Mouse (Mus musculus): ENCODE measurements around the gene Cabp2.

Cabp2 gene

DNA sequence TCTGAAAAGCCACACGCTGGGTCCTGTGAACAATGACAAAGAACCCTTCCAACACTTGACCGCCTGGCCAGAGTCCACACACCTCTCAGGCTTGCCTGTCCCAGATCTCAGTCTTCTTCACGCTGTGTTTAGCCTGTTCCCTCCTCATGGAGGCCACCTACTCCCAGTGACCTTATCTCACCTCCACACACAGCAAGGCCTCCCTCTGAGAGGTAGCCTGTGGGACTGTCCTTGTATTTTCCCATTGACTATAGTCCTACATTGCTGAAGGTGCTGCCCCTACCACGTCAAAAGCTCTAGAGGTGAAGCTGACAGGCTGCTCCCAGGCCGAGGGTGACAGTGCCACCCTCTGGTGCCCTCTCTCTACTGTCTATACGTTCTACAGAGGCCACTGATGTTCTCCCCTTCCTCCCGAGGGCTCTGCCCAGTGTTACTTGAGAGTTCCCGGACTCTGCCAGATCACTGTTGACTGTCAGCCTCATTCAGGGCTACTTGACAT lies 818 bp upstream of the Cabp2 start:
- CTCF ChIA-PET = no interaction called here

DNA sequence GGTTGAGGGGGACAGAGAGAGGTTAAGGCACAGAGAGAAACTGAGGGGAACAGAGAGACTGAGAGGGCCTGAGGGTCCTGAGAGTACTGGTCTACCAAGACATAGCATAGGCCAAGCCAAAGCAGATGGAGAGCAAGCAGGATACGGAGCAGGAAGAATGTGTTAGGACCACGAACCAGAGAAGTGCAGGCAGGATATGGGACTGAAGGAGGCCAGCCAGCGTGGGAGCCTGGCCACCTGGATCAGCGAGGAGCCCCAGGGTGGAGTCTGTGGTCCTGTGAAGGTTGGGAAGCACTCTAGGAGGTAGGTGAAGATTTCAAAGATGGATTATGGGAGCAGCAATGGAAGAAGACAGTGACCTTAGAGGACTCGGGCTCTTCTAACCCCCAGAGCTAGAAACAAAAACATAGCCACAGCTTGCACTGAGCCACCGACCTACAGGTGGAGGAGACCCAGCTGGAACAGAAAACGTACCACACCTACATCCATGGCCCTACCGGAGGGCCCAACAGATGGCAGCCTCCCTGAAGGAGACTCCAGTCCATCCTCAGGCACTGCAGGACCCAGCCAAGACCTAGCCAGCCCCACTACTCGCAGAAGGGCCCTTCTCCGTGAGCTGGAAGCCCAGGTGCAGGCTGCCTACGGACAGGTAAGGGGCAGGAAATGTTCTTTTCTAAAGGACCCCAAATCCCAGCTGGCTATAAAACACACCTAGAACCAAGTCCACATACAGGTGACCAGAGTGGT lies 1.0 kb downstream of the Cabp2 start:
- CTCF ChIA-PET = no interaction called here

DNA sequence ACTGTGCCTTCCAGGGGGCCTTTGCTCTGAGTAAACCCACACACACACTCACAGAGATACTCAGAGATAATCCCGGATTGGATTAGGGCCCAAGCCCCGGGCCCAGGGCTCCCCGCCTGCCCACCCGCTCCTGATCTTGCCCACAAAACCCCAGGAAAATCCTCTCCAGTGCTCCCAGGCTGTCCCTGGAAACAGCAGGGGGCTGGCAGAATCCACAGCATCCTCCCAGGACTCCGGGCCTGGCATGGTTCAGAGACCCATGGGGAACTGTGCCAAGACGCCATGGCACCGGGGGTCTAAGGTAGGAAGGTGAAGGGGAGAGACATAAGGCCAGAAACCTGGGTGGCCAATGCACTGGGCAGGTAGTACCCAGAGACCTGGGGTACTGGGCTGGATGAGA lies 1.9 kb downstream of the Cabp2 start:
- CTCF ChIA-PET = no interaction called here

DNA sequence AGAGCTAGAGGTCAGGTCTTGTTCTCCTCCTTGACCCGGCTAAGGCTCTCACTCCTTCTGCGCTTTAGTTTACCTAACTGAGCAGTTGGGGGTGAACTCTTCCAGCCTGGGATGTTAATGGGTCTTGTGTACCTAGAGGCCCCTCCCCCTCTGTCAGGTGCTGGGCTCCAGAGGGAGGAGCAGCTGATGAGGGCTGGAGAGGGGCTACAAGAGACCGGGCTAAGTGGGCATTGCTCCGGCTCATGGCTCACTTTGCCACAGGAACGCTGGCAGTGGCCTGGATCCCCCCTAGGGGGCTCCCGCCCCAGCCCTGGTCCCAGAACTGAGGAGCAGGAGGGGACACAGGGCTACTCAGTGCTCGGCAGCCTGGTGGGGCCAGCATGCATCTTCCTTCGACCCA lies 2.4 kb downstream of the Cabp2 start:
- CTCF ChIA-PET = no interaction called here

DNA sequence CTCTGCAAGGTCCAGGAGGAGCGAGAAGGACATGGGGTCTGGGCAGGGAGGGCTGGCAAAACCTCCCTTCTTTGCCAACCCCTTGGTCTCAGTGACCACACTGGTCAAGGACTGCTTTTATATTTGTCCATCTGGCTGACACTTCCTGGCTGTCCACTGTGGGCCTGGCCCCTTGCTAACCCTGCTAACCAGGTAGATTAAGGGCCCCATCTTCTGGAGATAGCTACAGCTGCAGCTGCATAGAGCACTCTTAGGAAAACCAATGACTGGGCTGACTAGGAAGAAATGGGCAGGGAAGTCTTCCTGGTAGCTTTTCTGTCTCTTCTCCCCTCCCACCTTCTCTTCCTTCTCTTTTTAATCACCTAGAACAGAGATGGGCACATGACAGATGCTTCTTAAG lies 3.6 kb downstream of the Cabp2 start:
- CTCF ChIA-PET = no interaction called here

DNA sequence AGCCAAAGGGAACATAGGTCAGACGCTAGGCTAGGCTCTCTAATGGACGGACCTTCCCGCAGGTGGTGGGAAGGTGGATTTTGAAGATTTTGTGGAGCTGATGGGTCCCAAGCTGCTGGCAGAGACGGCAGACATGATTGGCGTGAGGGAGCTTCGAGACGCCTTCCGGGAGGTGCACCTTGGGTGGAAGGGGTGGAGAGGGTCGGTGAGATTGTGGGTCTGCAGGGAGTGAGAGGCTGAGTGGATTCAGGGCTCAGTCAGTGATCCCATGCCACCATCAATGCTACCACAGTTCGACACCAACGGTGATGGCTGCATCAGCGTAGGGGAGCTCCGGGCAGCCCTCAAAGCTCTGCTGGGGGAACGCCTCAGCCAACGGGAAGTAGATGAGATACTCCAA lies 4.8 kb downstream of the Cabp2 start:
- CTCF ChIA-PET = no interaction called here

DNA sequence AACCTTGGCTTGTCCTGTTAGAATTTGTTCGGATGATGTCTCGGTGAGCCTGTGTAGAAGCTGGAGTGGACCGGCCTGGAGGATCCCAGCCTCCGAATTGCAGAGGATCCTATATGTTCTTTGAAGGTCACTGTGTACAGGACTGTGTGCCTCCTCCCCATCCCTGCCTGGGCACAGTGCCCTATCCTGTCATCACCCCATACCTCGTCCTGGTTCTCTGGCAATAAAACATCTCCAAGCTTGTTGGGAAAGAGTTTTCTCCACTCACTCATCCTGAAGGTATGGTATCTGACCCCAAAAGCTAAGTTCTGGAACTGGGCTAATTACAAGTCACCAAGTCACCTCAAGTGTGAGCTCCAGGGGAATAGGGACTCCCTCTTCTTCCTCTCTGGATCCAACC lies 5.7 kb downstream of the Cabp2 start:
- CTCF ChIA-PET = interaction anchor here (0.8 kb wide), 1 partner anchor 417 kb away, joined by 23 read pairs; no protein-coding TSS in a partner anchor

DNA sequence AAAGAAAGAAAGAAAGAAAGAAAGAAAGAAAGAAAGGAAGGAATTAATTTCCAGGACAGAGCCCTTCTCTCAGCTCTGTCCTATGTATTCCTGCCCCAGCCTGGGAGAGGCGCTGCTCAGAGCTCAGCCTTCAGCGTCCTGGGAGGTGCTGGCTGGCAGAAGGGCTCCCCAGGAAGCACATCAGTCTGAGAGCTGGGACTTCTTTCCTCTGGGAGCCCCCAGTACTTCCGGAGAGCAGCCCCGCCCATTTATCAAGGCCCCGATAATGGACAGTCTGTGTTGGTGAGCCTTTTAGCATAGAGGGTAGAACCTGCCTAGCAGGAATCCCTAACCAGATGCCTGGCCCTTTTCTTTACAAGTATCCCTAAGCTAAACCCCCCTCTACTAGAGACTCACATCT lies 6.8 kb downstream of the Cabp2 start:
- CTCF ChIA-PET = interaction anchor here (0.8 kb wide), 1 partner anchor 418 kb away, joined by 23 read pairs; no protein-coding TSS in a partner anchor

DNA sequence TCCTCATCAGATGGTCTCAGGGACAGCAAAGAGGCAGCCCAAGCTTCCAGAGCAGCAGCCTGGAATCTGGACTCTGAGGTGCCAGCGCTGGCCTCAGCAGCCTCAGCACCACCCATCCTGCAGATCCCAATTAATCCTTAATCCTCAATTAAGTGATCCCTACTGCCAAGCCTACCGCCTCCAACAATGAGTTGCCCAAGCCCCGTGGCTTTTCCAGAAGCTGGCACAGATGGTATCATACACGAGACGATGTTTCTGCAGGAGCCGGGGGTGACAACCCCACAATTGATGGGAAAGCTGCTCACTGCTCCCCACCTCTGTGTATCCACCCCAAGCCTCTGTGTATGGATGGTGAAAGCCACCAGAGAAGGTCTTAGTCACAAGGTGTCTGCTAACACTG lies 7.8 kb downstream of the Cabp2 start:
- CTCF ChIA-PET = no interaction called here

DNA sequence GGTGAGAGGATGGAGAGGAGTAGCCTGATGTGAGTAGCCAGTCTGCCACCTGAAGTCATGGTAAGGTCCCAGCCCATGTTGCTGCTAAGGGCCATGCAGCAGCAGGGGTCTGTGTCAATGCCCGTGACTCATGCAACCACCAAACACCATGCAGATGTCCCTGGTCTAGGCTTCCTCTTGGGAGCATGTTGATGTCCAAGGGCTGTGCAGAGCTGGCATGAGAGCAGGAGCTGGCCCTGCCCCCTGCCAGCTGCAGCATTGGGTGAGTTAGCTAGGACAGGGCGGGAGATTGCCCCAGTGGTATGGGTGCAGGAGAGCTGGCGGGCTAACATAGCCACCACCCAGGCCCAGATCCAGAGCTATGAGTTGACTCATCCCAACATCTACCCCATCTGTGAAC lies 9.1 kb downstream of the Cabp2 start:
- CTCF ChIA-PET = interaction anchor here (0.6 kb wide), 1 partner anchor 14 kb away, joined by 4 read pairs; no protein-coding TSS in a partner anchor

DNA sequence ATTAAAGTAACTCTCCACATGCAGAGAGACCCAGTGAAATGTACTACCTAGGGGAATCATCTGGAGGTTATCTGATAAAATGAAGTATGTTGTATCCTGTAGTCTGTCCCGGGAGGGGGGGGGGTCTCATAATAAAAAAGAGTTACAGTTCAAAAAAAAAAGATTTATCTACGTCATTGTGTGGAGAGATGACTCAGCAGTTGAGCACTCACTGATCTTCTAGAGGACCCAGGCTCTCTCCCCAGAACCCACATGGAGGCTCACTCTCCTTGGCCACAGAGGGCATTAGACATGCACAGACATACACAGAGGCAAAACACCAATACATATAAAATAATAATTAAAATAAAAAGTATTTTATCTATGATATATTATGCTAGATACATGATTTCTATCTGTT lies 10.0 kb downstream of the Cabp2 start:
- CTCF ChIA-PET = no interaction called here

DNA sequence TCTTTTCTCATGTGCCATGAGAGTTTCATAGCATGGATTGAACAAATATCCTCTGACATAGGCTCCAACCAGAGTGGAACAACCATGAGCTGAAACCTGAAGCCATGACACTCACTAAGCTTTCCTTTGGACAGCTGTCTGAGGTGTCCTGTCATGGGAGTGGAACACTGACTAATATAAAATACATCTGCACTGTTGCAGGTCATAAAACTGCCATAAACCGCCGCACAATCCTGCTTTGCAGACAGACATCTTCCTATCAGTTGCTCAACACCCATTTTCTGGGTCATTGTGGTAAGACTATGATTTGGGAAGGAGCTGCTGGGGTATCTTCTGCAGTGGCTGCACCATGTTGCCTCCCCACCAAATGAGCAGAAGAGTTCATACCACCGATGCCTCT lies 11.4 kb downstream of the Cabp2 start:
- CTCF ChIA-PET = no interaction called here

DNA sequence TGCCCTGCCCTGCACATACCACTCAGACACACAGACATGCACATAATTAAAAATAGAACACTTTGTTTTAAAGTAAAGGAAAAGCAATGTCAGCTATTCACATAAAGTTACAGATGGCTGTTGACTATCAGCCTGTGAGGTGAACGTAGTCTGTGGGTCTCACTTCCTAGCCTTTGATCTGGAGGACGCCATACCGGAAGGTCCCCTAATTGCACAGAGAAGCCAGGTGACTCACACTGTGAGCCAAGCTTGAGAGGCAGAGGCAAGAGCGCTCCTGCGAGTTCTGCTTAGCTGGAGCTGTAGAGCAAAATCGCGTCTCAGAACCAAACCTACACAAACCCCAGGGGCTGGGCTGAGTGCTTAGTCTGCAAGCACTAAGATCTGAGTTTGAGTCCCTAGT lies 12.4 kb downstream of the Cabp2 start:
- CTCF ChIA-PET = no interaction called here

DNA sequence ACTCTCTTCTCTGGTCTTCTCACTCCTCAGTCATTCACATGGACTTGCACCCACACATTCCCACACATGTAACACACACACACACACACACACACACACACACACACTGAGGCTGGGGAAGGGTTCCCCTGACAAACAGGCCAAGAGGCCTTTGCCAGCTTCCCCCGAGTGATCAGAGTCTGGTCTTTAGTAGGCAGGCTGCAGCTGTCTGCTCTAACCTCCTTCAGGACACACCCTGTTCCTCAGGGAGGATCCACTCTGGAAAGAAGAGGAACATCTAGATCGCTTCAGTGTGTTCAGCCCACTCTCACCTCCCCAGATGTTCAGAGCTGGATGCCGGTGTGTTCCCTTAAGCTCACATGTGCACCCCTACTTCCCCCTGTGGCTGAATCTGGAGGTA lies 13.0 kb downstream of the Cabp2 start:
- CTCF ChIA-PET = interaction anchor here (0.9 kb wide), 1 partner anchor 45 kb away, joined by 6 read pairs; no protein-coding TSS in a partner anchor

DNA sequence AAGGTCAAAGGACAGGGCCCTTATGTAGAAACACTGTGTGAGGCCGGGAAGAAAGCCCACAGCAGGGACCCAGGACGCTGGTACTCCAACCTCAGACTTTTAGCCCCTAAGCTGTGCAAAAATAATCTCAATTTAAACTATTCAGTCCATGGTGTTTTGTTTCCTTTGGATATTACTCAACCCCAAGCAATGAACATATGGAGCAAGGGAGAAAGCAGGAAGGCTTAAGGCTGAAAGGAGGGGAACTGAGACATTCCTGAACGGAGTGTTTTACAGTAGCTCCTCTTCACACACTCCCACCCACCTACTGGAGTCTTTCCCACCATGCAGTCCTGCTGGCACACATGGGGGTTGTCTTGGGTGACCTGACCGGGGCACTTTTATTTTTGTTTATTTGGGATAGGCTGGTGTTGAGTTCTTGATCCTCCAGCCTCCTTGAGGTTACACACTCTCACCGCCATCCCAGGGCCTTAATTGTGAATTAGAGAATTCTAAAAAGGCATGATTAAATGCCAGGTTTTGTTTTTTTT lies 13.5 kb downstream of the Cabp2 start:
- CTCF ChIA-PET = interaction anchor here (0.9 kb wide), 1 partner anchor 46 kb away, joined by 6 read pairs; no protein-coding TSS in a partner anchor

DNA sequence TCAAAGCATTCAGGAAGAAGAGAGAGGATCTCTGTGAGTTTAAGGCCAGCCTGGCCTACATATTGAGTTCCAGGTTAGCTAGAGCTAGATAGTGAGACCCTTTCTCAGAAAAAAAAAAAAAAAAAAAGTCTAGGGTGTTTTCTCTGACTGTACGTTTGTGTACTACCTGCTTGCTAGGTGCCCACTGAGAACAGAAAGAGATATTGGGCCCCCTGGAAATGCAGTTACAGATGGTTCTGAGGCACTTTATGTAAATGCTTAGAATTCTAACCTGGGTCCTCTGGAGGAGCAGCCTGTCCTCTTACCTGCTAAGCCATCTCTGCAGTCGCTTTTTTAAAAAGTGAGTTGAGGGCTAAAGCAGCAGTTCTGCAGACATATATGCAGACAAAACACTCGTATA lies 14.4 kb downstream of the Cabp2 start:
- CTCF ChIA-PET = interaction anchor here (0.6 kb wide), 1 partner anchor 50 kb away, joined by 6 read pairs; the partner anchor contains the start of gene Gstp2

DNA sequence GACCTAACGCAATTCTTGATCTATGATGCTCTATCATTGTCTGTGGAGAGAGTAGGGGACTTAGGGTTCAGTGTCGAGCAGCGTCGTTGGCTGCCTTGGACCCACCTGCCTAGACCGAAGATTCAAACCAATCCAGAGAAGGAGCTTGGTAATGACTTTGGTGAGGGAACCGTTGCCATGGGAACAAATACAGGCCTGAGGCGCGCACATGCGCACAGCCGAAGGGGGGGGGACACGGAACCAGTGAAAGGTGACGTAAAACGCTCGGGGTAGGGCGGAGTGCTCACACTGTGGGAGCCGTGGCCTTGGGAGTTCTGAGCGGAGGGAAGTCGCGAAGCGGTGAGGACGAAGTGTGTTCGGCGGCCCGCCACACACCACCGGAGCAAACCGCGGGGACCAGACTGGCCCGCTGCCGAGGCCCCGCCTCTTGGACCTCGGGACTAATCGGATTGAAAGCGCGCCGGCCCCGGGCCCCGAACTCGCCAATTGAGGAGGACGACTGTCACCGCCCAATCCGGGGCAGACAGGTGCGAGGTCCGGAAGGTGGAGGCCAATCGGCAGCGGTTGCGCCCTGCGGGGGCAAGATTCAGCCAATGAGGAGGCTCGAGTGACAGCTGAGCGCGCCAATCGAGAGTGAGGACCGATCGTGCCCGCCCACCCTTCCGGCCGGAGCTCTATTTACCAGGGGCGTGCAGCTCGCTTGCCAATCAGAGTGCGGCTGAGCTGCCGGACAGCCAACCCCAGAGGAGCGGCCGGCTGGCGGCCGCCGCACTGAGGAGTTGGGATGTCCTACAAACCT lies 15.5 kb downstream of the Cabp2 start, which contains the start of gene Cdk2ap2:
Gene Cdk2ap2, plus strand, starts transcription at position 541 of the 799 bp plus-strand sequence.
- CTCF ChIA-PET = interaction anchor here (1.0 kb wide), 1 partner anchor 41 kb away, joined by 3 read pairs; no protein-coding TSS in a partner anchor

DNA sequence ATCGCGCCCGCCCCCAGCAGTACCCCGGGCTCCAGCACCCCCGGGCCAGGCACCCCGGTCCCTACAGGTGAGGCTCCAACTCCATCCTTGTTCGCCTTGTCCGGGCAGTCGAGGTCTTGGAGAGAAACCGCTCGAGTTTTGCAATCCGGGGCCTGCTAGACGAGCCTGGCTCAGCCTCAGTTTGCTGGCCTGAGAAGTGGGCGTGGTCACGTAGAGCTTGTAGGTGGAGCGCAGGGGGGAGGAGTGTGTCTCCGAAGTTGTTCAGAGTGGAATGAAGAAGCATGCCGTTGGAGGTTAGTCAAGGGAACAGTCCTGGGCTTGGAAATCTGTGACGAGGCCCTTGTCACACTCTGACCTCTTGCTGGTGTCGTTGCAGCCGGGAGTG lies 16.1 kb downstream of the Cabp2 start:
- CTCF ChIA-PET = interaction anchor here (1.0 kb wide), 1 partner anchor 40 kb away, joined by 3 read pairs; no protein-coding TSS in a partner anchor

DNA sequence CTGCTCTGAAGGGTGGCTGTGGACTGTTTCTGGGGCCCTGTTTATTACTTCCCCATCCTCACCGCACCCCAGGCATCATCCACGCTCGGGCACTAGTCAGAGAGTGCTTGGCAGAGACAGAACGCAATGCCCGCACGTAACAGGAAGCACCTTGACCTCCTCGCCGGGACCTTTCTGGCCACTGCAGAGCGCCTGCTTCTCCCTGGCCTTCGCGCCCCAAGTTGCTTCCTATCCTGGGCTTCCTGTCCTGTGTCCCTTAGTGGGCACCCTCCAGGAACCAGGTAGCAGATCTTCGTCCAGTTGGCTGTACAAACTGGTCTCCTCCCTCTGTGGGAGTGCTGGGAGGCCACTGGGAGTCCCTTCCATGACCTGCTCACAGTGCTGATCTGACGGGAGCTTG lies 17.0 kb downstream of the Cabp2 start:
- CTCF ChIA-PET = interaction anchor here (0.7 to 1.1 kb wide), 2 partner anchors 131 to 389 kb away, joined by 3 to 6 read pairs; no protein-coding TSS in a partner anchor

DNA sequence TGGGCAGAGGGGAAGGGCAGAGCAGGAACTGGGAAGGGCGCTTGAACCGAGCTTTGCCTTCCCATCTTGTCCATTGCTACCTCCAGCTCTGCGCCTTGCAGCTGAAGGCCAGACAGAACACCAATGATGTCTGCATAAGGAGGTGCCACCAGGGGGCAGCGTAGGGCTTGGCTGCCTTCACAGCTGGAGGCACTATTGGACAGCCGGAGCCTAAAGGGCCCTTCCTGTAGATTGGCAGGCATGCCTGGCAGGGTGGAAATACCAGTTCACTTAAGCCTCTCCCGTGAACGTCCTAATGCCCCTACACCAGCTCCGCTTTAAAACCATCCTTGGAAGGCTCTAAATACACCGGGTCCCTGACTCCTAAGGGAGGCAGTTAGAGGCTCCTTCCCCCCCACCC lies 17.7 kb downstream of the Cabp2 start:
- CTCF ChIA-PET = interaction anchor here (0.7 to 1.1 kb wide), 3 partner anchors 118 to 716 kb away, joined by 5 to 8 read pairs (median 6); no protein-coding TSS in a partner anchor

DNA sequence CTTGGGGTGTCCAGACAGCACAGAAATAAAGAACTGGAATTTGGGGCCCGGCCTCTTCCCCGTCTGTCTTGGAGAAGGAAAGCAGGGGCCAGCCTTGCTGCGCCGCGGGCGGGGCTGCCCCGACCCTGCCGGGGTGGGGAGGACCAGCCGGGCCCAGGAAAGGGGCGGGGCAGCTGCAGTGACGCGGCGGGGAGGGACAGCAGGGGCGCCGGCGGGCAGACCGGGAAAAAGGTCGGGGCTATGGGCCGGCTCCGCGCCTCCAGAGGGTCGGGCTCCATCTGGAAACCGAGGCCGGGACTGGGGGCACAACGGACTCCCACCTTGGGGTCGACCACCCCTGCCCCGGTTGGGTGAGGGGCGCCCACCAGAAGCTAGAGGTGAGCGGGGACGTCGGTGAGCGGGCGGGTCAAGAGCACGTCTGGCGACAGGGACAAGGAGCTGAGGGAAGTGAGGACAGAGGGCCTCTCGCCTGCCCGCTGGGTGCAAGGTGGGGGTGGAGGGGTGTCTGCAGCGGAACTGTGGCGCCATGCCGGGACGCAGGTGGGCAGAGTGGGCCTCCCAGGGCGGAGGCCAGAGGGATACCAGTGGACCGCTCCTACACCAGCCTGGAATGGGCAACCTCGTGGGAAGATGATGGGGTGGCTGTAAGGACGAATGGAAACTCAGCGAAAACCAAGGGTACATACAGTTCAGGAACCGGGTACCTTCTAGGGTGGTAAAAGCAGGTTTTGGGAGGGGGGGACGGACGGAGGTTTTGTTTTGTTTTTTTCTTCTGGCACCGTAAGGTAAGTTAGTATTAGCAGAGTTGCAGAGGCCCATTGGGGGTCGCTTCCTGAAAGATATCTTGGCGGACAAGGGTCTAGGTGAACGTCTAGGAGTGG lies 18.7 kb downstream of the Cabp2 start, which contains the start of gene Pitpnm1:
Gene Pitpnm1, plus strand, starts transcription at position 162 of the 881 bp plus-strand sequence.
- CTCF ChIA-PET = interaction anchor here (1.0 kb wide), 1 partner anchor 117 kb away, joined by 8 read pairs; no protein-coding TSS in a partner anchor

All from spleen, embryonic (tissue).